Mouse (Mus musculus): ENCODE measurements around the gene Coro2b.

The Coro2b gene

DNA sequence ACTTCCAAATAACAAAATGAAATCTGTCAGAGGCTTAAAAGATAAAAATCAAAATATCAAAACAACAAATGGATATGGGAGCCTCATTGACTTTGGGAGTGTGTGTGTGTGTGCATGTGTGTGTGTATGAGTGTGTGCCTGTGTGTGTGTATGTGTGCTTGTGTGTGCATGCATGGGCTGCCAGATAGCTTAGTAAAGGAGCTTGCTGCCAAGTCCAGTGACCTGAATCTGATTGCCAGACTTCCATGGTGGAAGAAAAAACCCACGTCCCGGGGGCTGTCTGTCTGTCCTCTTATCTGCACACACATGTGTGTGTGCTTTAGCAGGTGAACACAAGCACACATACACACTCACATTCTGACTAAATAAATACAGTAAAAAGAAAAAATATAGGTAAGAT lies 143.3 kb downstream of the Coro2b start:
- DNase-seq (ENCODE audit: low spot score in 2 of 2), result no peak

DNA sequence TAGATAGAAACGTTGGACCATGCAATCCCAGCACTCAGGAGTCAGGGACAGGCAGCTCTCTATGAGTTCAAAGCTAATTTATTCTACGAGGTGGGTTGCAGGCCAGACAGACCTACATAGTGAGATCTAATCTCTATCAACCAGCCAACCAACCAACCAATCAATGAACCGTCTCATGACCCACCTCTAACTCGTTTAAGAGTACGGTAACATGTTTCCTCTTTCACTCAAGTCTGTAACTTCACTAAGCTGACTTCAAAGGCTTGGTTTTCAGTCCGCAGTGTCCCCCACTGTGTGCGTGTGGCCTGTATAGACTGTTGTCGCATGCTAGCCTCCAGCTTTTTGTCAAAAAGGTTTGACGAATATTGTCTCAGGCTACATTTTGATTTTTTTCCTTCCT lies 147.1 kb downstream of the Coro2b start:
- DNase-seq (ENCODE audit: low spot score in 2 of 2), result no peak

DNA sequence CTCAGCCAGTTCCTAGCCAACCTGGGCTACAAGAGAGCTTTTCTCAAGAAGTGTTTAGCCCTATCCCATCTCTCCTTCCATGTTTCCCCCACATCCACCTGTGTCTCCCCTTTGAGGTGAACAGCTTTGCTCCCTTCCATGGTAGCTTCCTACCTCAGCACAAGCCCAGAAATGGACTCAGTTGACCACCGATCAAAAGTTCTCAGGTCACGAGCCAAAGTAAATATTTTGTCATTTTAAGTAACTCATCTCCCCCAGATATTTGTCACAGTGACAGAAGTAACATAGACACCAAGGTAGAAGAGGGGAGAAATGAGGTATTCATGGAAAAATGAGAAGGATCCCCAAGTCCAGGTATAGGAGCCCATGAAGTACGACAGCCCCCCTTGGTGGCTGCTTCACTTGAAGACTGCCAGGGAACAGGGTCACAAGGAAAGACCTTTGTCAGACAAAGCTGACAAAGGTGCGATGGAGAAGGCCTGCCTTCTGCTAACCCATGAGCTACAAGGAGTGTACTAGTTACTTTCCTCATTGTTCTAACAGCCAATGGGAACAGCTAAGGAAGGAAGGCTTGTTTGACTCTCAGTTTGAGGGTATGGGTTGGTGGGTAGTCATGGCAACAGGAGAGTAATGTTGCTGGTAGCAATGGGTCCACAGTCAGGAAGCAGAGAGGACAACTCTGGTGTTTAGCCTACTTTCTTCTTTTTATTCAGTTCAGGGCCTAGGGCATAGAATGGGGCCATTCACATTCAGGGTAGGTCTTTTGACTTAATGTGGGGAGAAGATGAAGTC lies 150.9 kb downstream of the Coro2b start:
- DNase-seq (ENCODE audit: low spot score in 2 of 2), result no peak

DNA sequence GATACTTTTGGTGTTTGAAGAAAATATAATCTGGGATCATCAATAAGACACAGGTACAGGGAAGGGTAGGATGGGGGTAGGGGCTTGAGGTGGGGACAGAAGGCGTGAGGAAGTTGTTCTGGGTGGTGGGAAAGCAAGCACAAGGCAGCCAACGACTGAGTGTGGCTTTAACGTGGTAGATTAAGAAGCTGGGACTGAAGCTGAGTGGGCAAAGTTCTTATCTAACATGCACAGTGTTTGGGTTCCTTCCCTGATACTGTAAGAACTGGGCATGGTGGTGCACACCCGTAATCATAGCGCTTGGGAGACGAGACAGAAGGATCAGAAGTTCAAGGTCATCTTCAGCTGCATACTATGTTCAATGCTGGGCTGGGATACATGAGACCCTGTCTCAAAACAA lies 151.8 kb downstream of the Coro2b start:
- no peak for DNase-seq (ENCODE audit: low spot score in 2 of 2)

DNA sequence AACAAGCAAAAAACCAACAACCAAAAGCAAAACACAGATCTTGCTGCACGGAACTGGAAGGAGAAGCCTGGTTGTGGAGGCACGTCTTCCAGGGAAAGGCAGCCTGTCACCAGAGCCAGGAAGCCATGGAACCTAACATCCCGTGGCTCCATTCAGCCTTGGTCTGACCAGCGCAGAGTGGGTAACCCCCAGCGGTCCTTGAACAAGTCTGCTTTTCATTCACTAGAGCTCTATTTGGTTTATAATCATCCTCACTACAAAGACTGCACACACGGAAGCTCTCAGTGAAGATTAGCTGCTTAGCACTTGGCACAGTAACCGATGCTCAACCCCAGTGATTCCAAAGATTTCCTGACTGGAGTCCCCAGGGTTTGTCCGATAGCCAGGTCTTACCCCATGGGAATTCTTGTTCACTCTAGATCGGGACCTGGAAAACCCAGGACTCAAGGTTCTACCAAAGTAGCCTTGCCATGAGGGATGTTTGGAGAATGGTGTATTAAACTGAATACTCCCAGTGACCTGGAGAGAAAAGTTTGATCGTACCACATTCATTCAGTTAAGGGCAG lies 154.2 kb downstream of the Coro2b start:
- DNase-seq (ENCODE audit: low spot score in 2 of 2), result no peak

DNA sequence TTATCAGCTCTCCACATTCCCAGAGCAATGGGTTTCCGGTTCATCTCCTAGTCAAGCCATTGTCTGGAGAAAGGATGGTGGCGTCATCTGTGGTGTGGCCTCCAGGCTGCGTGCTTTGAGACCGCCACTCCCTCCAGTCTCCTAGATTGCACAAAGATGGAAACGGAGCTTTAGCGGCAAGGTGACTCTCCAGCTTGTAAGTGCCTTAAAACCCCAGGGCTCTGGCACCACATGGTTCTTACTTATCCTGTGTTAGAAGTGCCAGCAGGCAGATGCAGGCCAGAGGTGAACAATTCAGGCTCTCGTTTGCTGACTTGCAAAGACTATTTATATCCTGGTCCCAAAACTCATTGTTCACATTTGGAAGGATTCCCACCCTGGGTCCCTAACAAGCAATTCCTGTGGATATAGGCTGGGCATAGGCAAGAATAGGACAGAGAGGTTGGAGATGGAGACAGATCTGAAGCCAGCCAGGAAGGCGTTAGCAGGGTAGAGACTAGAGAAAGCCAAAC lies 155.4 kb downstream of the Coro2b start:
- DNase-seq (ENCODE audit: low spot score in 2 of 2), result no peak

DNA sequence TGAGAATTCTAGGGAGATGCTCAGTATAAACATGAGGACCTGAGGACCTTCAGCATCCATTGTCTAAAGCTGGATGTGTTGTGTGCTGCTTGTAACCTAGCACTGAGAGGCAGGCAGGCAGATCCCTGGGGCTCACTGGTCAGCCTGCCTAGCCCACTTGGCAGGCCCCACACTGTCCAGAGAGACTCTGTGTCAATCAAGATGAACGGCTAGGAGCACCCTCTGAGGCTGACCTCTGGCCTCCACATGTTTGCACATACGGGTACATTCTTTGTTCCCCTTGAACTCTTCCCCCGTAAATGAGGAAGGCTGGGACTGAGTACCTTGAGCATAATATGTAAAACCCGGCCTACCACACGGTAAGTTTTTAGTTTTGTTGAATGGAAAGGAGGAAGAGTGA lies 156.5 kb downstream of the Coro2b start:
- DNase-seq (ENCODE audit: low spot score in 2 of 2), result no peak

DNA sequence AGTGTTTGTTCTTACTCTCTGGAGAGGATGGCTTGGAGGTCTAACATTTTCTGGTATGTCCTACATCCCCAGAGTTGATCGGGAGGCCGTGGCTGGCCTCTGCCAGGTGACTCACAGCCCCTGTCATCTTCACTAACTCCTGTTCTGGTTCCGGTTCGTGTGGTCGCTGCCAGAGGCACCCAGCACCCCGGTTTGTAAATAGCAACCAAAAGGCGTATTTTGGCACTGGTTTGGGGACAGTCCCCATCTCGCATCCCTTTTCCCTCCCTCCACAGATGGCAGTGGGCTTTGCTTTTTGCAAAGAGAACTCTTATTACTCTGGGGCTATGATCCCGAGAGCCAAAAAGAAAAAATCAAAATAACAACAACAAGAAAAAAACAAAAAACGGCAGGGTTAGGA lies 158.9 kb downstream of the Coro2b start:
- DNase-seq (ENCODE audit: low spot score in 2 of 2), result no peak

DNA sequence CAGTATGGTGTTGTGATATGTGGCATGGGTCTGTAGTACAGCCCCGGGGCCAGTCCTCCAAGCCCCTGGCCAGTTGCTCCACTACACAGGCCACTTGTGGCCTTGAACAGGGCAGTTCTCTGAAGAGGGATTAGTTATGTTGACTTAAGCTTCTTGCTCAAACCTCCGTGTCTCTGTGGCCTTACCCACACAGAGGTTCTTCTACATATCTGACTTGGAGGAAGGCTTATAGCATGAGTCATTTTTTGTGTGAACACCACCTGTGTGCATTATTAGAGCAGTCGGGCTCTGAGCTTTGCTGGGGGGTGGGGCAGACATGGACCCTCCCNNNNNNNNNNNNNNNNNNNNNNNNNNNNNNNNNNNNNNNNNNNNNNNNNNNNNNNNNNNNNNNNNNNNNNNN lies 162.6 kb downstream of the Coro2b start:
- no peak for DNase-seq (ENCODE audit: low spot score in 2 of 2)

DNA sequence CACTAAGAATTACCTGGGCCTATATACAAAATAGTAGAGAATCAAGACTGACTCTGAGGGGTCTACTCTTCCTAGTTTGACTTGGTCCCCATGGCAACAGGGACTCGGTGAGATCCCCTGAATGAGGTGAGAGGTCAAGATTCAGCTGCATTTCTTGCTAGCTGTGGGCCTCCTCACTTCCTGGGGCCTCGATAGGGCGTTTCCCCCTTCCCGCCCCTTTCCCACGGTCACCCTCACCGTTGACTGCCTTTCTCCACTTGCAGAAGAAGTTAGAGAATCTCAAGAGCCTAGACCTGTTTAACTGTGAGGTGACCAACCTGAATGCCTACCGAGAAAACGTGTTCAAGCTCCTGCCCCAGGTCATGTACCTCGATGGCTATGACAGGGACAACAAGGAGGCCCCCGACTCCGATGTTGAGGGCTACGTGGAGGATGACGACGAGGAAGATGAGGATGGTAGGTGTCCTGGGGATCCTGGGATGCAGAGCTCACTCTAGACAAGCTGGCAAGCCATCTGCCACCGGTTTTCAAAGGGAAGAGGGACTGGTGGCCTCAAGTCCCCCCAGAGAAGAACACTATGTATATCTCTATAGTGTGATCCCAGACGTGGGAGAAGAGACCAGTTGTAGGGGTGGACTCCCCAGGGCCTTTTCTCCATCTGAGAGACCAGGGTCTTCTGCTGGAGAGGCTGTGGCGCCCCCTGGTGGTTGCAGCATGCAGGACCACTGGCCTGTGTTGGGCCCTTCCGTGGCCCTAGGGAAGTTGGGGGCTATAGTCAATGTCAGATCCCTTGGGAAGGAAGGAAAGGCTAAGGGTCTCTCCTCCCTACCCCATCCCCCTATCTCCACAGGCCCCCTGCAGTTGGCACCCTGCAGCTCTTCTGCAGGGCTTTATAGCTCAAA lies 163.4 kb downstream of the Coro2b start:
- DNase-seq (ENCODE audit: low spot score in 2 of 2), result no peak

DNA sequence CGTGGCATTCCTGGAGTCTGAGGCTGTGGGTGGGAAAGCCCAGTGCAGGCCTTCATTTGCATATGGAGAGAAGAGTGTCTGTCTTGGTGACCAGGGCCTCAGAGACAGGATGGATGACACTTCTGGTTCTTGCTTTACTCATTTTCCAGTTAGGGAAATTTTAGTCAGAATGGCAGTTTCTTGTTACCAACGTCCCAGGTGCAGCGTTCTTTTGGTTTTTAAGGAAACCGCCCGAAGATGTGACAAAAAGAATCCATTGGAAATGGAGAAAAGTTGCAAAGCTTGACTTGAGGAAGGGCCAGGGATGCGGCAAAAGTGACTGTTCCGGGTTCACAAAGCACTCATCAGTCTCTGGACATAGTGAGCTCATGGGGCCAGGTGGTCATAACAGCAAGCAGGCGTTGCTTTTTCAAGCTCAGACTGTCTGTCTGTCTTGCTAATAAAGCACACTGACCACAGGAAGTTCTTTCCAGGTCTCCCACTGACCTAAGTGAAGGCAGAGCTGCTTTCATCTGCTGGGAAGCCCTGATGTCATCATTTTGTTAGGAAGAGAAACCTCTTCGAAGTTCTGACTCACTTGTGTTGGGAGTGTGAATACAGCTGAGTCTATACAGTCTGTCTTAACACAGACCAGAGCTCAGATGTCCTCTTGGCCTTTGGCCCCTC lies 164.2 kb downstream of the Coro2b start:
- DNase-seq (ENCODE audit: low spot score in 2 of 2), result no peak

DNA sequence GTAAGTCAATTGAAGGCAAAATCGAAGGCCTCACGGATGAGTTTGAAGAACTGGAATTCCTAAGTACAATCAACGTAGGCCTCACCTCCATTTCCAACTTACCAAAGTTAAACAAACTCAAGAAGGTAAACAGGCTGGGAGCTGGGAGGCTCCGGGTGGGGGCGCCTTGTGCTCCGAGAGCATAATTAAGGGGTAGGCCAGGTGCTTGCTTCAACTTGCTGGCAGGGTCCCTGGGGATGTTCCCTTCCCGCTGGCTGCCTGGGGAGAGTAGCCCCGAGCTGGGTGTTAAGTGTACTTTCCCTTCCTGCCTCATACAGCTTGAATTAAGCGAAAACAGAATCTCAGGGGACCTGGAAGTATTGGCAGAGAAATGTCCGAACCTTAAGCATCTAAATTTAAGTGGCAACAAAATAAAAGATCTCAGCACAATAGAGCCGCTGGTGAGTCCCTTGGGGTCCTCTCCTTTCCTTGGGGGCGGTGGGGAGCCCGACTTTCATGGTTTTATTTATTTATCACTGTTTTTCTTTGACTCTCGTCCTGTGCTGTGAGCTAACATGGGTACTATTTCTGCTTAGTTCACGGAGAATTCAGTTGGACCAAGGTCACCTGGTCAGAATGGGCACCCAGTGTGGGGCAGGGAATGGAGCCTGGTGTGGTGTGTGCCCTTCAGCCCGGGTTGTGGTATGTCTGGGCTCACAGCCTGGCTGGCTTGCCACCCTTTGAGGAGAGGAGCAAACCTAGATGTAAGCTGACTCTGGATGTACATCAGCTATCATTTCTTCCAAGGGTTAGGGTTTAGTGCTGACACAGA lies 164.9 kb downstream of the Coro2b start:
- no peak for DNase-seq (ENCODE audit: low spot score in 2 of 2)

DNA sequence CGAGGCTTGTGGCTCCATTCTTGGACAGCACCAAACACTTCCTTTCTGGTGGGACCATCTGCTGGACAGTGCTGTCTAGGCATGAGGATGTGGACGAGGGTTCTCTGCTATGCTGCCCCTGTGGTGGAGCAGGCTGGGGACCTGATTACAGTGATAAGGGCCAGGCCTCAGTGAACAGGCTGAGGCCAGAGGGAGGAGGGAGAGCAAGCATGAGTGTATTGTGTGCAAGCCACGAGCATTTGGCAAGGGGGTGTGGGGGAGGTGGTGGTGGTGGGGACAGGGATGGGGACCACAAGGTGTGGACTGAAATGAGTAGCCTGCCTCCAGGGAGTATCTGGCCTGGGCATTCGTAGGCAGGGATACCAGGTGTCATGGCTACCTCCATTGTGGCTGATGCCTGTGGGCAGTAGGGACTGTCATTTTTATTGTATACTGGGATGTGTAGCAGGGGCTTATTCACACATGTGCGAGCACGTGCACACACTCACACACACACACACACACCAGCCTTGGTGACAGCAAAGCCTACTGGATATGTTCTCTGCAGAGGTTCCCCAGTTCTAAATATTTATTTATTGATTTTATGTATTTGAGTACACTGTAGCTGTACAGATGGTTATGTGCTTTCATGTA lies 166.1 kb downstream of the Coro2b start:
- DNase-seq (ENCODE audit: low spot score in 2 of 2), result no peak

DNA sequence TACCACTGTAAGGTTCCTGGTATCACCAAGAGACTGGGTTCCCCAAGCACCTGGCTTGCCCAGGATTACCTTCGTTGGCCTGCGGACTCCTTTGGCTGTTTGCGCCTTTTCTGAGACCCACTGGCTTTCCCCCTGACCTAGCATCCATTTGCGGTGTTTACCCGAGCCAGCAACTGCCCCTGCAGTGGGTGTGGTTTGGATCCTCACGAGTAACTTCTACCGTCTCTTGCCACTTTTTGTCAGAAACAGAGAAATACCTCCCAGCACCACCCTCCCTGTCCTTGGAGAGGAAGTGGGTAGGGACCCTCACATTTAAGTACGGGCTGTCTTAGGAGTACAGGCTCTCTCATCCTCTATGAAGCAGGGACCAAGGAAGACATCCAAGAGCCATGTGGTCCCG lies 166.7 kb downstream of the Coro2b start:
- no peak for DNase-seq (ENCODE audit: low spot score in 2 of 2)
